Mouse (Mus musculus) adrenal gland, adult 10 weeks (tissue): ENCODE results near the gene Olfr513. TPM values are rescaled to one million over a fixed set of nuclear protein-coding genes. Genes with fewer than 3 reads are reported as not detected.

Experiments used
- polyA plus RNA-seq: library from polyadenylated mRNA; stranded (reverse); fragments of 350-450 nt; fragmentation: Illumina TruSeq; extraction: RNeasy Lipid Tissue Mini Kit (QIAGEN cat#74804); gene quantifications from one replicate; pipeline ENCODE4 v1.2.3, GENCODE M21; 2014; ENCODE audit warnings: low read depth, low replicate concordance

The Olfr513 gene
- polyA plus RNA-seq: not detected

GRCm38 (mm10) chr7:108750673-108751072 lies at the start of gene Olfr513:
TSS of gene Olfr513 (plus strand) at chr7:108750973.

GRCm38 (mm10) chr7:108713020-108713419 lies 37.8 kb upstream of the Olfr513 start, which contains the start of gene Olfr512:
TSS of gene Olfr512 (plus strand) at chr7:108713320.

Other genes with a start within 250 kb of the Olfr513 start
- gene Olfr502, start 225.9 kb upstream of the Olfr513 start, polyA plus RNA-seq: not detected
- gene Olfr503, start 206.4 kb upstream of the Olfr513 start, polyA plus RNA-seq: not detected
- not detected for gene Olfr504, start 185.2 kb upstream of the Olfr513 start, polyA plus RNA-seq
- gene Olfr506, start 140.2 kb upstream of the Olfr513 start, polyA plus RNA-seq: not detected
- gene Olfr507, start 129.2 kb upstream of the Olfr513 start, polyA plus RNA-seq: not detected
- not detected for gene Olfr508, start 121.0 kb upstream of the Olfr513 start, polyA plus RNA-seq
- not detected for gene Olfr509, start 99.1 kb upstream of the Olfr513 start, polyA plus RNA-seq
- not detected for gene Olfr510, start 84.6 kb upstream of the Olfr513 start, polyA plus RNA-seq
- gene Olfr512, start 37.7 kb upstream of the Olfr513 start, polyA plus RNA-seq: not detected
- gene Olfr514, start 75.0 kb downstream of the Olfr513 start, polyA plus RNA-seq: not detected
- not detected for gene Olfr516, start 99.6 kb downstream of the Olfr513 start, polyA plus RNA-seq
- not detected for gene Olfr517, start 121.4 kb downstream of the Olfr513 start, polyA plus RNA-seq
- gene Olfr518, start 134.0 kb downstream of the Olfr513 start, polyA plus RNA-seq: not detected
- not detected for gene Olfr519, start 143.4 kb downstream of the Olfr513 start, polyA plus RNA-seq
- 0.64 TPM for gene Nlrp10, start 179.2 kb downstream of the Olfr513 start, polyA plus RNA-seq
- gene Eif3f, start 183.4 kb downstream of the Olfr513 start, polyA plus RNA-seq: 44.1 TPM
- 22.8 TPM for gene Tub, start 199.4 kb downstream of the Olfr513 start, polyA plus RNA-seq